Mouse (Mus musculus): ENCODE data around the gene Fam71f2.

DNA sequence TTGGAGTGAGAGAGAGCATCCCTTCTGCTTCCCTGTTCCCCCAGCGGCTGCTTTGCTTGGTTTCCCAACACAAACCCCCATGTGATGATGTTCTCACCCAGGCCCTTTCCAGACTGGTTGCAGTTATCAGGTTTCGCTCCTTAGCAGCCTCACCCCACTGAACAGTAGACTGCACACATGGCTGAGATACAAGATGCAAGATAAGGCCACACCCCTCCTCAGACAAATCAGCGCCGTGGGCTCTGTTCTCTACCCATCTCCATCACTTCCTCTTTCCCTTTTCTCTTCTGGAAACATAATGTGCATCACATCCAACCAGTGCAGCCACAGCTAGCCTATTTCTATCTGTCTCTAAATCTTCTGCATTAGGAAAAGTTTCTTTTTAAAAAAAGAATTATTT, 50.1 kb downstream of the Fam71f2 start:
- TF ChIP-seq POLR2A (IDR thresholded peaks at IDR 0.05; ENCODE audit: insufficient read depth, low read length) = no peak
- no peak for TF ChIP-seq CTCF (IDR thresholded peaks at IDR 0.05; ENCODE audit: low read depth, low read length)
